Mouse (Mus musculus) megakaryocyte-erythroid progenitor cell, adult 5 weeks (primary cell): Measurements from ENCODE around the gene Bpnt1. TPM values are rescaled to one million over a fixed set of nuclear protein-coding genes. Genes with fewer than 3 reads are reported as not detected.

Experiments used
- polyA plus RNA-seq: library from polyadenylated mRNA; stranded (reverse); fragments of >175 nt; gene quantifications from 2 replicates; pipeline ENCODE4 v1.2.3, GENCODE M21; 2012

Bpnt1 gene
- 8.8 and 11.2 TPM in 2 replicates for polyA plus RNA-seq

GRCm38 (mm10) chr1:185331983-185332430 lies at the start of gene Bpnt1:
Gene Bpnt1, plus strand, starts transcription at chr1:185332149.

GRCm38 (mm10) chr1:185328721-185329610 lies 3.0 kb upstream of the Bpnt1 start, which contains the start of gene Iars2:
Gene Iars2, minus strand, starts transcription at chr1:185329396.

GRCm38 (mm10) chr1:185362677-185363520 lies 30.9 kb downstream of the Bpnt1 start, which contains the start of gene Eprs:
Gene Eprs, plus strand, starts transcription at chr1:185363044.

Other genes with a start within 250 kb of the Bpnt1 start
- 20.5 and 23.6 TPM in 2 replicates for gene Rab3gap2, start 128.0 kb upstream of the Bpnt1 start, polyA plus RNA-seq
- gene Iars2, start 2.8 kb upstream of the Bpnt1 start, polyA plus RNA-seq: 7.0 and 9.3 TPM in 2 replicates
- gene Eprs, start 30.9 kb downstream of the Bpnt1 start, polyA plus RNA-seq: 9.7 and 12.2 TPM in 2 replicates
- 0.07 and 0.12 TPM in 2 replicates for gene Slc30a10, start 122.7 kb downstream of the Bpnt1 start, polyA plus RNA-seq